Mouse (Mus musculus) brain, embryonic 18.5 days (tissue): ENCODE measurements around the gene D13Ertd608e.
A peak's percentile ranks its signal among the peaks of the same experiment; 100 is the strongest.
"Not testable (repeated sequence)": the region's sequence is repeated elsewhere in the genome, so short reads cannot be mapped to it uniquely, and the experiment has no call there.

Experiments
- DNase-seq: peaks from one replicate; pipeline ENCODE4 v3.0.0-alpha.2; 2012; ENCODE audit warnings: low read depth, low spot score

The D13Ertd608e gene

GRCm38 (mm10) chr13:119835320-119836056 lies at the start of gene D13Ertd608e:
Gene D13Ertd608e (plus strand): TSS chr13:119836006.
- DNase-seq: not testable (repeated sequence)

- DNase-seq: peak; percentile 37
Observed at GRCm38 (mm10) chr13:119789851-119790717, 45.7 kb upstream of the D13Ertd608e start.

GRCm38 (mm10) chr13:119790761-119791579 lies 44.8 kb upstream of the D13Ertd608e start, which contains the start of gene Zfp131:
Gene Zfp131 (minus strand): TSS chr13:119790889.
- DNase-seq: peak; percentile 93

GRCm38 (mm10) chr13:119791580-119792135 lies 44.1 kb upstream of the D13Ertd608e start:
- DNase-seq: peak; percentile 4

GRCm38 (mm10) chr13:119792791-119793404 lies 42.9 kb upstream of the D13Ertd608e start:
- DNase-seq: no peak

- DNase-seq: no peak
Observed at GRCm38 (mm10) chr13:119797656-119798055, 38.1 kb upstream of the D13Ertd608e start.

GRCm38 (mm10) chr13:119808937-119809336 lies 26.9 kb upstream of the D13Ertd608e start:
- no peak for DNase-seq

GRCm38 (mm10) chr13:119810031-119810430 lies 25.8 kb upstream of the D13Ertd608e start:
- DNase-seq: no peak

- DNase-seq: no peak
Observed at GRCm38 (mm10) chr13:119816798-119817197, 19.0 kb upstream of the D13Ertd608e start.

- DNase-seq: no peak
Observed at GRCm38 (mm10) chr13:119817579-119818206, 18.1 kb upstream of the D13Ertd608e start.

GRCm38 (mm10) chr13:119830116-119830515 lies 5.7 kb upstream of the D13Ertd608e start, which contains the start of gene AF067063:
Gene AF067063 (minus strand): TSS chr13:119830216.
- not testable (repeated sequence) for DNase-seq

GRCm38 (mm10) chr13:119836324-119836811 lies 562 bp downstream of the D13Ertd608e start:
- not testable (repeated sequence) for DNase-seq

GRCm38 (mm10) chr13:119837719-119838337 lies 2.0 kb downstream of the D13Ertd608e start:
- not testable (repeated sequence) for DNase-seq

- DNase-seq: not testable (repeated sequence)
Observed at GRCm38 (mm10) chr13:119839982-119840381, 4.2 kb downstream of the D13Ertd608e start.

- DNase-seq: not testable (repeated sequence)
Observed at GRCm38 (mm10) chr13:119862399-119862798, 26.6 kb downstream of the D13Ertd608e start.

GRCm38 (mm10) chr13:119864395-119864999 lies 28.7 kb downstream of the D13Ertd608e start:
- DNase-seq: not testable (repeated sequence)

- not testable (repeated sequence) for DNase-seq
Observed at GRCm38 (mm10) chr13:119886896-119887295, 51.1 kb downstream of the D13Ertd608e start.

GRCm38 (mm10) chr13:119894685-119895084 lies 58.9 kb downstream of the D13Ertd608e start, which contains the start of gene Tcstv1:
Gene Tcstv1 (minus strand): TSS chr13:119894785.
- DNase-seq: not testable (repeated sequence)
